Mouse (Mus musculus): ENCODE data around the gene Gm3435. TPM values are rescaled to one million over a fixed set of nuclear protein-coding genes. Genes with fewer than 3 reads are reported as not detected.
"Not testable (repeated sequence)": the region's sequence is repeated elsewhere in the genome, so short reads cannot be mapped to it uniquely, and the experiment has no call there.

Gm3435 gene
- total RNA-seq (2021) = 1 to 10 TPM; 6.7 to 9.4 TPM
- long read RNA-seq, experiment 1, partial matches to known transcripts = 3 of 5 reads
- long read RNA-seq, experiment 1, other reads (novel, unspliced or antisense) = 1 of 5 reads
- long read RNA-seq, experiment 2, partial matches to known transcripts = 7 of 22 reads
- long read RNA-seq, experiment 2, other reads (novel, unspliced or antisense) = 13 of 22 reads

DNA sequence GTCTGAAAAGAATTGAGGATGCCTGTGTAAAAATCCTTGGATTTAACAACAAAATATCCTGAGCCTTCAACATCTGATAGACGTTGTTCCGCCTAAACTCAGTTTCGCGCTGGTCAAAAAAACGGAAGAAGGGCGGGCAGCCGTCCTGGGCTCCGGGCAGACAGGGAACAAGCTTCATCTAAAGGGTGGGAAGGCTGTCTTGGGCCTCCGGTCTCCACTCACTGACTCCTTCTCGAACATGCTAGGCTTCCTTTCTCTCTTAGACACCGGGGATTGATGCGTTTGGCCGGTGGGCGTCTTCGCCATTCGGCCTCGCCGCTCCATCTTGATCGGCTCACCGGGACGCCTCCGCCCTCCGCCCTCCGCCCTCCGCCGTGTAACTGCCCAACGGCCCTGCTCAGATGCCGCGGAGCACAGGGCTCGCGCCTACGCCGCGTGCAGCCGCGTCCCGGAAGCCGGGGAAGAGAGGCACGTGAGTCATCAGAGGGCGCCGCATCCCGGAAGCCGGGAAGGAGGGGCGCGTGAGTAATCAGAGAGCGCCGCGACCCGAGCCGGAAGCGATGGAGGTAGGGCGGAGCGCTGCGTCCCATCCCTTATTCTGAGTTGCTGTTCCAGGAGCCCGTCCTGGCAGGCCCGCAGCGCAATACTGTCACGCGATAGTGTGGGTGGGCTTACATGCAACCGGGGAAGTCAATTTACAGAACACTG, at the start of gene Gm3435:
Gene Gm3435 (plus strand): TSS at position 471 of the 708 bp plus-strand sequence.
- not testable (repeated sequence) for DNase-seq (ENCODE audit: low spot score in 2 of 2)

DNA sequence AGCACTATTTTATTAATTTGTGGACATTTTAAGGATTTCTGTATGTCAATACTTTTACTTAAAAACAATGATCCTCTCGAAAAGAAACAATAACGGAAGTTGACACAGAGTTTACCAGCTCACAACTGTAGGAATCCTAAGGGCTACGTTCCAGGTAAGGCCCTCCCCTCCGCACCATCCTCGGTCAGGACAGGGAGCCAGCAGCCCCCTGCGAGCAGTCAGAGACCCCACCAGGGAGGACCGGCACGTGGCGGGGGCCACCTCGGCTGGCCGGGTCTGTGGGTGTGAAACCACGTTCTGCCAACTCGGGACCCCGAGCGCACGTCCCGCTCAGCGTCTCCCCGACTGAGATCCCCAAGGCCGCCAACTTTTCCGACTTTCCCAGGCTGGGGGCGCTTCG, 49.5 kb upstream of the Gm3435 start:
- no peak for DNase-seq (ENCODE audit: low spot score in 2 of 2)

DNA sequence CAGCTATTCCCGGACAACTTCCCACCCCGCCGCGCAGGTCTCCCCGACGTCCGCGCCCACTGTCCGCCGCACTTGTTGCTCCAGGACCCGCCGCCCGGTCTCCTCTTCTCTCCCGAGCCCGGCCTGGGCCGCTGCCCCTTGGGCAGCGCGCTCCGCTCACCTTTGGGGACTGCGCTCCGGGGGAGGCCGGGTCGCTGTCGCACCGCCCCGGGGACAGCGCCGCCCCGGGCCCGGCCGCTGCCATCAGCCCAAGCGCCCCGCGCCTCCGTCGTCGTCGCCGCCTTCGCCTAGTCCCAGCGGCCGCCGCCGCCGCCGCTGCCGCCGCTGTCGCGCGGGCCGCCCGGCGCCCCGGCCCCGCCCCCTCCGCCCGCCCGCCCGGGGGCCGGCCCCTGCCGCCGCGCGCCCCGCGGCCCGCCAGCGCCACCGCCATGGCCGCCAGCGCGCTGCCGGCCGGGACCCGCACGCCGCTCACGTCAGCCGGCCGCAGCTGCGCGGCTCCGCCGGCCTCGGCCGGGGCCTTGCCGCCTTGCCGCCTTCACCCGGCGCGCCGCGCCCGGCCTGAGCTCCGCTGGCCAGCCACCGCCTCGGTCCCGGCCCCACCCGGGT, 48.9 kb upstream of the Gm3435 start, which contains the start of gene Phf10:
Gene Phf10 (minus strand): TSS at position 323 of the 606 bp plus-strand sequence.
- peak; percentile 21 to 31 for DNase-seq (ENCODE audit: low spot score in 2 of 2)

DNA sequence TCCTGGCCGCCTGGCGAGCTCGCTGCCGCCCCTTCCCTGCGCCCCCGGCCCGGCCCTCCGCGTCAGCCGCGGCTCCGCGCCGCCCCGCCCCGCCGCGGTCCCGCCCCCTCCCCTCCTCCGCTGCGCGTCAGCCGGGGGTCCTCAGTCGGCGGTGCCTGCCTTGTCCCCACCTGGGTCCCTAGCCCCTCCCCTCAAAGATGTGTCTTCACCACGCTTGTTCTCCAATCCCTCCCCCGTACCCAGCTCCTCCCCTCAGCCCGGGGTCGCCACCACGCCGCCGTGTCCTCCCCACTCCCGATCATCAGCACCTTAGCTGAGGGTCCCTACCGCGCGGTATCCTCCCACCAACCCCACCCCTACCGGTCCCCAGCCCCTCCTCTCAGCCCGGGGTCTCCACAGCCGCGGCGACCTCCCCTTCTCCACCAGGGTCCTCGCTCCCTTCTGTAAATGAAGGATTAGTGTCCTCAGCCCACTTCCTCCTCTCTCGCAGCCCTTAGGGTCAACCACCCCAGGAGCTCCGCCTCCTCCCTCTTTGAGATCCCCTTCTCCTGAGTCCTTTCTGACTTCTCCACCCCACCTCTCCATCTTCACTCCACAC, 48.3 kb upstream of the Gm3435 start:
- not testable (repeated sequence) for DNase-seq (ENCODE audit: low spot score in 2 of 2)

DNA sequence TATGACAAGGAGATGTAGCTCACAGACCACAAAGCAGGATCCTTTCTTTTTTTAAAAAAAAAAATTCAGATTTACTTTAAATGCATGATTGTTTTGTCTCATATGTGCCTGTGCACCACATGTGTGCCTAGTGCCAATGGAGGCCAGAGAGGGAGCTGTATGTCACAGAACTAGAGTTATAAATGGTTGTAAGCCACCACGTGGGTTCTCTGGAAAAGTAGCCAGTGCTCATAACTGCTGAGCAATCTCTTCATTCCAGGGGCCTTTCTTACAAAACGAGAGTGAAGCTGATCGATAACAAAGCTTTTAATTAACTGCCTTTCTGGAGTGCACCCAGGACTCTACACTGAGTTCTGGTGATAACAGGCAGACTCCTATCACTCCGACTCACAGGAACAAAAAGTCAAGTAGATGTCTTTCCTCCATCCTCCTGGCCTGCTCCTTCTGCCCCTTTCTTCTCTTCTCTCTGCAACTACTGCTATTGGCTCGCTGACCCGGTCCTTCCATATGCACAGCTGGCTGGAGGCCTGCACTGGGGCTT, 41.5 kb upstream of the Gm3435 start:
- not testable (repeated sequence) for DNase-seq (ENCODE audit: low spot score in 2 of 2)

DNA sequence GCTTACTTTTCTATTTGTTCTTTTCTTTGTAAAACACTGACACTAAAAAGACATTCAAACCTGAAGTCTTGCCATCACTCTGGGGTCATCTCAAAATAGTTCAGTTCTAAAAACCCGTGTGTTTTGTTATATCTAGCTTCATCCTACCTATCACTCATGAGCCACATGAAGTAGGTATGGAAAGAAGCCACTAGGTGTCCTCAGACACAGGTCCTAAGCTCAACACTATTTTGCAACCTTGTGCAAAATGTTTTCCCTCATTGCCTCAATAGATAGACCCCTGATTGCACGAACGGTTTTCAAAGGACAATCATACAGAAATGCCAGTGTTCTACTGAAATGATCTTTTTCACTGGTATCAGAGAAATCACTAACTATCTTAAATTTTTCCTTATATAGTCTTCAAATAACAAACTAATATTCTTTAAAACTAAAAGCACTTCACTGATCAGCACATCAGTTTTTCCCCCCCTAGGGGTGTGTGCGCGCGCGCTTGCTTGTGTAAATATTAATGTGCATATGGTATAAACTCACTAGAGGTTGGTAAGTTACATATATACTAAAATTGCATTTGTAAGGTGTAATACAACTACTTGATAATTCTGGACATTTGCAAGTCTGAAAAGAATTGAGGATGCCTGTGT, 32.1 kb upstream of the Gm3435 start:
- not testable (repeated sequence) for DNase-seq (ENCODE audit: low spot score in 2 of 2)

DNA sequence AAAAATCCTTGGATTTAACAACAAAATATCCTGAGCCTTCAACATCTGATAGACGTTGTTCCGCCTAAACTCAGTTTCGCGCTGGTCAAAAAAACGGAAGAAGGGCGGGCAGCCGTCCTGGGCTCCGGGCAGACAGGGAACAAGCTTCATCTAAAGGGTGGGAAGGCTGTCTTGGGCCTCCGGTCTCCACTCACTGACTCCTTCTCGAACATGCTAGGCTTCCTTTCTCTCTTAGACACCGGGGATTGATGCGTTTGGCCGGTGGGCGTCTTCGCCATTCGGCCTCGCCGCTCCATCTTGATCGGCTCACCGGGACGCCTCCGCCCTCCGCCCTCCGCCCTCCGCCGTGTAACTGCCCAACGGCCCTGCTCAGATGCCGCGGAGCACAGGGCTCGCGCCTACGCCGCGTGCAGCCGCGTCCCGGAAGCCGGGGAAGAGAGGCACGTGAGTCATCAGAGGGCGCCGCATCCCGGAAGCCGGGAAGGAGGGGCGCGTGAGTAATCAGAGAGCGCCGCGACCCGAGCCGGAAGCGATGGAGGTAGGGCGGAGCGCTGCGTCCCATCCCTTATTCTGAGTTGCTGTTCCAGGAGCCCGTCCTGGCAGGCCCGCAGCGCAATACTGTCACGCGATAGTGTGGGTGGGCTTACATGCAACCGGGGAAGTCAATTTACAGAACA, 31.5 kb upstream of the Gm3435 start, which contains the start of the genes 9030025P20Rik and Gm3417:
Gene 9030025P20Rik (plus strand): TSS at position 107 of the 677 bp plus-strand sequence.
Gene Gm3417 (minus strand): TSS at position 429 of the 677 bp plus-strand sequence.
- not testable (repeated sequence) for DNase-seq (ENCODE audit: low spot score in 2 of 2)

DNA sequence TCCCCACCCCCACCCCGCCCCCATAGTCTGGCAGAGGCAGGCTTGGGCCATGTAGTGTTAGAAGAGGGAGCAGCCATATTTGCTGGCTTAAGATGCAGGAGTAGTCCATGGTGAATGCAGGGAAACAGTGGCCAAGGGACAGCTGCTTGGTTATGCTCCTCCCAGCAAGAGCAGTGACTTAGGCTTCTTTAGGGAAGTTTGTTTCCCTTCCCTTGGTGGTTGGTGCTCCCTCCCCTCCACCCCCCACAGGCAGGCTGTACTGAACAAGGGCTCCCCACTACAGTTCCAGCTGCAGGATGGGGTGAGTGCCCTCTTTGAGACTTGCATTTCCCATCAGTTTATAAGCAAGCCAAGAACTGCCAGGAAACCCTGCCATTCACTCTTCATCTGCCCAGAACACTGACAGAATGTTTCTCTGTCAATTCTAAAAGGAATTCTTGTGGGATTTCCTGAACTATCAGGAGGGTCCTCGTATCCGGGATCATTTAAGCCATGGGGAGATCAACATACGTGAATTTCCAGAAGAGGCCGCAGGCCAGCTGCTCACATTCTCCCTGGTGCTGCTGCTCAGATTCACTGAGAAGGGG, 19.8 kb upstream of the Gm3435 start:
- peak in 1 of 2 experiments; percentile 1 for DNase-seq (ENCODE audit: low spot score in 2 of 2)

DNA sequence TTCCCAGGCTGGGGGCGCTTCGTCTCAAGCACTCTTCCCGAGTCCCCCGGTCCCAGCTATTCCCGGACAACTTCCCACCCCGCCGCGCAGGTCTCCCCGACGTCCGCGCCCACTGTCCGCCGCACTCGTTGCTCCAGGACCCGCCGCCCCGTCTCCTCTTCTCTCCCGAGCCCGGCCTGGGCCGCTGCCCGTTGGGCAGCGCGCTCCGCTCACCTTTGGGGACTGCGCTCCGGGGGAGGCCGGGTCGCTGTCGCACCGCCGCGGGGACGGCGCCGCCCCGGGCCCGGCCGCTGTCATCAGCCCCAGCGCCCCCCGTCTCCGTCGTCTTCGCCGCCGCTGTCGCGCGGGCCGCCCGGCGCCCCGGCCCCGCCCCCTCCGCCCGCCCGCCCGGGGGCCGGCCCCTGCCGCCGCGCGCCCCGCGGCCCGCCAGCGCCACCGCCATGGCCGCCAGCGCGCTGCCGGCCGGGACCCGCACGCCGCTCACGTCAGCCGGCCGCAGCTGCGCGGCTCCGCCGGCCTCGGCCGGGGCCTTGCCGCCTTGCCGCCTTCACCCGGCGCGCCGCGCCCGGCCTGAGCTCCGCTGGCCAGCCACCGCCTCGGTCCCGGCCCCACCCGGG, 17.3 kb upstream of the Gm3435 start:
- DNase-seq (ENCODE audit: low spot score in 2 of 2) = not testable (repeated sequence)

DNA sequence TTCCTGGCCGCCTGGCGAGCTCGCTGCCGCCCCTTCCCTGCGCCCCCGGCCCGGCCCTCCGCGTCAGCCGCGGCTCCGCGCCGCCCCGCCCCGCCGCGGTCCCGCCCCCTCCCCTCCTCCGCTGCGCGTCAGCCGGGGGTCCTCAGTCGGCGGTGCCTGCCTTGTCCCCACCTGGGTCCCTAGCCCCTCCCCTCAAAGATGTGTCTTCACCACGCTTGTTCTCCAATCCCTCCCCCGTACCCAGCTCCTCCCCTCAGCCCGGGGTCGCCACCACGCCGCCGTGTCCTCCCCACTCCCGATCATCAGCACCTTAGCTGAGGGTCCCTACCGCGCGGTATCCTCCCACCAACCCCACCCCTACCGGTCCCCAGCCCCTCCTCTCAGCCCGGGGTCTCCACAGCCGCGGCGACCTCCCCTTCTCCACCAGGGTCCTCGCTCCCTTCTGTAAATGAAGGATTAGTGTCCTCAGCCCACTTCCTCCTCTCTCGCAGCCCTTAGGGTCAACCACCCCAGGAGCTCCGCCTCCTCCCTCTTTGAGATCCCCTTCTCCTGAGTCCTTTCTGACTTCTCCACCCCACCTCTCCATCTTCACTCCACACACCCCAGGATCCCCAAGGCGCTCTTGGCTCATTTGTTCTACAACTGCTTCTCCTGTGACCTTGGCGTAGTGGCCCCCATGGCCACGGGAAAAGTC, 16.7 kb upstream of the Gm3435 start:
- DNase-seq (ENCODE audit: low spot score in 2 of 2) = not testable (repeated sequence)

DNA sequence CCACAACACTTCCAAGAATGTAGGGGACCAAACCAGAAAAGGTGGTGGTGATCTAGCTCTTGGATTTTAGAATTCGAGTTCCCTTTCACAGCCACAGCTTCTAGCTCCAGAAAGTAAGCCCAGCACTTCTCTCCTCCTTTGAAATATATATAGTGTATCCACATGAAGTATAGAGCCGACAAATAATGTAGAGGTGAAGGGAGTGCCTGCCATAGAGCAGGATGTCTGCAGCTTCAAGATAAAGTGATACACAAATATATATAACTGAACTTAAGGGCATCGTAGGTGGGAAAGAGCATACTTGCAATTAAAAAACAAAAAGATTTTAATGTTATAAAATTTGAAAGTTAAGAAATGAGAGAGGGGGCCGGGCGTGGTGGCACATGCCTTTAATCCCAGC, 15.8 kb upstream of the Gm3435 start:
- DNase-seq (ENCODE audit: low spot score in 2 of 2) = not testable (repeated sequence)

DNA sequence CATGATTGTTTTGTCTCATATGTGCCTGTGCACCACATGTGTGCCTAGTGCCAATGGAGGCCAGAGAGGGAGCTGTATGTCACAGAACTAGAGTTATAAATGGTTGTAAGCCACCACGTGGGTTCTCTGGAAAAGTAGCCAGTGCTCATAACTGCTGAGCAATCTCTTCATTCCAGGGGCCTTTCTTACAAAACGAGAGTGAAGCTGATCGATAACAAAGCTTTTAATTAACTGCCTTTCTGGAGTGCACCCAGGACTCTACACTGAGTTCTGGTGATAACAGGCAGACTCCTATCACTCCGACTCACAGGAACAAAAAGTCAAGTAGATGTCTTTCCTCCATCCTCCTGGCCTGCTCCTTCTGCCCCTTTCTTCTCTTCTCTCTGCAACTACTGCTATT, 9.9 kb upstream of the Gm3435 start:
- DNase-seq (ENCODE audit: low spot score in 2 of 2) = not testable (repeated sequence)

DNA sequence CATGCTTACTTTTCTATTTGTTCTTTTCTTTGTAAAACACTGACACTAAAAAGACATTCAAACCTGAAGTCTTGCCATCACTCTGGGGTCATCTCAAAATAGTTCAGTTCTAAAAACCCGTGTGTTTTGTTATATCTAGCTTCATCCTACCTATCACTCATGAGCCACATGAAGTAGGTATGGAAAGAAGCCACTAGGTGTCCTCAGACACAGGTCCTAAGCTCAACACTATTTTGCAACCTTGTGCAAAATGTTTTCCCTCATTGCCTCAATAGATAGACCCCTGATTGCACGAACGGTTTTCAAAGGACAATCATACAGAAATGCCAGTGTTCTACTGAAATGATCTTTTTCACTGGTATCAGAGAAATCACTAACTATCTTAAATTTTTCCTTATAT, 888 bp upstream of the Gm3435 start:
- DNase-seq (ENCODE audit: low spot score in 2 of 2) = not testable (repeated sequence)

DNA sequence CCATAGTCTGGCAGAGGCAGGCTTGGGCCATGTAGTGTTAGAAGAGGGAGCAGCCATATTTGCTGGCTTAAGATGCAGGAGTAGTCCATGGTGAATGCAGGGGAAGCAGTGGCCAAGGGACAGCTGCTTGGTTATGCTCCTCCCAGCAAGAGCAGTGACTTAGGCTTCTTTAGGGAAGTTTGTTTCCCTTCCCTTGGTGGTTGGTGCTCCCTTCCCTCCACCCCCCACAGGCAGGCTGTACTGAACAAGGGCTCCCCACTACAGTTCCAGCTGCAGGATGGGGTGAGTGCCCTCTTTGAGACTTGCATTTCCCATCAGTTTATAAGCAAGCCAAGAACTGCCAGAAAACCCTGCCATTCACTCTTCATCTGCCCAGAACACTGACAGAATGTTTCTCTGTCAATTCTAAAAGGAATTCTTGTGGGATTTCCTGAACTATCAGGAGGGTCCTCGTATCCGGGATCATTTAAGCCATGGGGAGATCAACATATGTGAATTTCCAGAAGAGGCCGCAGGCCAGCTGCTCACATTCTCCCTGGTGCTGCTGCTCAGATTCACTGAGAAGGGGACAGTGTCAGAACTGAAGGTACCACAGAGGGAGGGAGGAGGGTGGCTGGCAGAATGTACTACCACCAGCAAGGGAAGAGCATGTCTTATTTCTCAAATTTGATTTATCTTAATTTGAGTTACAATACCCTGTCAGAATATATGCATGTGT, 11.7 kb downstream of the Gm3435 start:
- peak; percentile 1 to 2 for DNase-seq (ENCODE audit: low spot score in 2 of 2)

DNA sequence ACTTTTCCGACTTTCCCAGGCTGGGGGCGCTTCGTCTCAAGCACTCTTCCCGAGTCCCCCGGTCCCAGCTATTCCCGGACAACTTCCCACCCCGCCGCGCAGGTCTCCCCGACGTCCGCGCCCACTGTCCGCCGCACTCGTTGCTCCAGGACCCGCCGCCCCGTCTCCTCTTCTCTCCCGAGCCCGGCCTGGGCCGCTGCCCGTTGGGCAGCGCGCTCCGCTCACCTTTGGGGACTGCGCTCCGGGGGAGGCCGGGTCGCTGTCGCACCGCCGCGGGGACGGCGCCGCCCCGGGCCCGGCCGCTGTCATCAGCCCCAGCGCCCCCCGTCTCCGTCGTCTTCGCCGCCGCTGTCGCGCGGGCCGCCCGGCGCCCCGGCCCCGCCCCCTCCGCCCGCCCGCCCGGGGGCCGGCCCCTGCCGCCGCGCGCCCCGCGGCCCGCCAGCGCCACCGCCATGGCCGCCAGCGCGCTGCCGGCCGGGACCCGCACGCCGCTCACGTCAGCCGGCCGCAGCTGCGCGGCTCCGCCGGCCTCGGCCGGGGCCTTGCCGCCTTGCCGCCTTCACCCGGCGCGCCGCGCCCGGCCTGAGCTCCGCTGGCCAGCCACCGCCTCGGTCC, 14.0 kb downstream of the Gm3435 start:
- not testable (repeated sequence) for DNase-seq (ENCODE audit: low spot score in 2 of 2)

DNA sequence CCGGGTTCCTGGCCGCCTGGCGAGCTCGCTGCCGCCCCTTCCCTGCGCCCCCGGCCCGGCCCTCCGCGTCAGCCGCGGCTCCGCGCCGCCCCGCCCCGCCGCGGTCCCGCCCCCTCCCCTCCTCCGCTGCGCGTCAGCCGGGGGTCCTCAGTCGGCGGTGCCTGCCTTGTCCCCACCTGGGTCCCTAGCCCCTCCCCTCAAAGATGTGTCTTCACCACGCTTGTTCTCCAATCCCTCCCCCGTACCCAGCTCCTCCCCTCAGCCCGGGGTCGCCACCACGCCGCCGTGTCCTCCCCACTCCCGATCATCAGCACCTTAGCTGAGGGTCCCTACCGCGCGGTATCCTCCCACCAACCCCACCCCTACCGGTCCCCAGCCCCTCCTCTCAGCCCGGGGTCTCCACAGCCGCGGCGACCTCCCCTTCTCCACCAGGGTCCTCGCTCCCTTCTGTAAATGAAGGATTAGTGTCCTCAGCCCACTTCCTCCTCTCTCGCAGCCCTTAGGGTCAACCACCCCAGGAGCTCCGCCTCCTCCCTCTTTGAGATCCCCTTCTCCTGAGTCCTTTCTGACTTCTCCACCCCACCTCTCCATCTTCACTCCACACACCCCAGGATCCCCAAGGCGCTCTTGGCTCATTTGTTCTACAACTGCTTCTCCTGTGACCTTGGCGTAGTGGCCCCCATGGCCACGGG, 14.7 kb downstream of the Gm3435 start:
- not testable (repeated sequence) for DNase-seq (ENCODE audit: low spot score in 2 of 2)

DNA sequence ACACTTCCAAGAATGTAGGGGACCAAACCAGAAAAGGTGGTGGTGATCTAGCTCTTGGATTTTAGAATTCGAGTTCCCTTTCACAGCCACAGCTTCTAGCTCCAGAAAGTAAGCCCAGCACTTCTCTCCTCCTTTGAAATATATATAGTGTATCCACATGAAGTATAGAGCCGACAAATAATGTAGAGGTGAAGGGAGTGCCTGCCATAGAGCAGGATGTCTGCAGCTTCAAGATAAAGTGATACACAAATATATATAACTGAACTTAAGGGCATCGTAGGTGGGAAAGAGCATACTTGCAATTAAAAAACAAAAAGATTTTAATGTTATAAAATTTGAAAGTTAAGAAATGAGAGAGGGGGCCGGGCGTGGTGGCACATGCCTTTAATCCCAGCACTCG, 15.5 kb downstream of the Gm3435 start:
- not testable (repeated sequence) for DNase-seq (ENCODE audit: low spot score in 2 of 2)

Data from adrenal gland, postnatal 4 days (tissue).